Mouse (Mus musculus) embryo, embryonic 11.5 days (tissue): ENCODE data around the gene Mtpn.

Source experiments
- DNase-seq: peaks from one replicate; pipeline ENCODE4 v3.0.0-alpha.2; 2012; ENCODE audit warnings: low read depth, low spot score

The Mtpn gene

DNA sequence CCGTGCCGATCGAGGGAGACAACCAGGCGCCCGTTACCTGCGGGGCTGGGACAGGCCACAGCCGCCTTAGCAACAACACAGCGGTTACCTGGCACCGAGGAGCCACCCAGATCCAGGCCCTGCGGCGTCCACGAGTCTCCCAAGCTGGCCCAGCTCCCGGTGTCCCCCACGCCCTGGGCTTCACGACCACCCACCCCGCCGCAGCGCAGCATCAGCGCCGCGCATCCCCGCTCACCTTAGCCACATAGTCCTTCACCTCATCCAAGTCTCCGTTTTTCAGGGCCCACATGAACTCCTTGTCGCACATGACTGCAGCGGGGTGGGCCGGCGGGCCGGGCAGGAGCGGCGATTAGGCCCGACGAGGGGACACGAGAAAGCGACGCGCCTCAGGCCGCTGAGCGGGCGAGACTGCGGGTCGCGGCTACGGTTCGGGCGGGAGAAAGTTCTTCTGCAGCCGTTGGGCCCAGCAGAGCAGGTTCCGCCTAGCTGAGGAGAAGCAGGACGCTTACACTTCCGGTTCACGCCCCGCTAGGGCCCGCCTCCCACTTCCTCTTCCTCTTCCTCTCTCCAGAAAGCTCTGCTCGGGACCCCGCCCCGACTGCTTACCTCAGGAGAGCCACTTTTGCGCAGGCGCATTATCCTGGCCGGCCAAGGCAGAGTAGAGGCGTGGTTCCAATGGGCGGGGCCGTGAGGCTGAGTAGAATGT is at the start of gene Mtpn:
TSS of gene Mtpn (minus strand) at position 585 of the 706 bp plus-strand sequence.
- DNase-seq: peak; percentile 96

DNA sequence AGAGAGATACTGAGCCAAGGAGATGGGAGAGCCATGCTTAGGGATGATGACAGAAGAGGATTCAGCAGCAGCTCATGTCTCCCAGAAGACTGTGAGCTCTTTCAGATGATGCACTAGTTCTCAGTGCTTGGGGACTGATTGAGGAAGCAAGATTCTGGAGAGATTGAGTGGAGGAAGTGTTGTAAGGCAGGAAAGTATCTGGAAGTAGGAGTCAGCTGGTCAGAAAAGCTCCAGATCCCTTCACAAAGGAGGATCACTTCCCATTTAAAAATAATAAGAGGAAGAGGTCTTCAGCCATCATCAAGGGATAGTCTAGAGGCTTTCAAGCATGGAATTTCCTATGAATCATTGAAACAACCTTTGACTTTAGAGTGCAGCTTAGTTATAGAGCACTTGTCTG is 29.0 kb upstream of the Mtpn start:
- DNase-seq: no peak

DNA sequence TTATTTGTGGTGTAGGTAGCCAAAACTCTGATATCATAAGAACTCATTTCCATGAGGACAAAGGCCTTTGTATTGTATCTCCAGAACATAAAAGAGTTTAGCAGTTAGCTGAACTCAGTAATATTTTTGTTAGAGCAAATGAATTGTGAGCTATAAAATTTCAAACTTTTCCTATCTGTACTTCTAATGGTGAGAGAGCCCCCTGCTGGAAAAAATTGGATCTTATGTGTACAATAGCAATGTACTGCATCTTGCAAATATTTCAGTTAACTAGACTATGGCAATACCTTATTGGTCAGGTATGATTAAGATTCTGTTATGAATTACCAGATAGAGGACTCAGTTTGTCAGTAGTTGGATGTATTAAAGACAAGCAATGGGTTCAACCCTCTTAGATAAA is 28.1 kb upstream of the Mtpn start:
- peak; percentile 7 for DNase-seq

GRCm38 (mm10) chr6:35559950-35560349 is 20.3 kb upstream of the Mtpn start:
- DNase-seq: no peak

GRCm38 (mm10) chr6:35544352-35544751 is 4.7 kb upstream of the Mtpn start:
- DNase-seq: no peak

GRCm38 (mm10) chr6:35542656-35543400 is 3.1 kb upstream of the Mtpn start:
- DNase-seq: no peak

DNA sequence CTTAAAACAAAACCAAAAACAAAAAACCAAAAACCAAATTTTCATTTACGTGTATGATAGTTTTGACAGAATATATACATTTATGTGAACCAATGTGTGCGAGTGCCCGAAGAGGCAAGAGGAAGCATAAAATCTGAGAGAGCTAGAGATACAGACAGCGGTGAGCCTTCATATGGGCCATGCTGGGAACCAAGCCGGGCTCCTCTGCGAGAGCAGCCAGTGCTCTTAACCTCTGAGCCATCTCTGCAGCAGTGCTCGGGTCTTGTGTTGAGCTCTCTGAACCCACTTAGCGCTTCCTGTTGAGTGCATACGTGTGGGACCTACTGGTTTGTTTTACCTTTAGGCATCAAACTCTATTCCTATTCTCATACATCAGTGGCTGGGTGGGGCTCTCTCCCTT is 689 bp upstream of the Mtpn start:
- DNase-seq: no peak

DNA sequence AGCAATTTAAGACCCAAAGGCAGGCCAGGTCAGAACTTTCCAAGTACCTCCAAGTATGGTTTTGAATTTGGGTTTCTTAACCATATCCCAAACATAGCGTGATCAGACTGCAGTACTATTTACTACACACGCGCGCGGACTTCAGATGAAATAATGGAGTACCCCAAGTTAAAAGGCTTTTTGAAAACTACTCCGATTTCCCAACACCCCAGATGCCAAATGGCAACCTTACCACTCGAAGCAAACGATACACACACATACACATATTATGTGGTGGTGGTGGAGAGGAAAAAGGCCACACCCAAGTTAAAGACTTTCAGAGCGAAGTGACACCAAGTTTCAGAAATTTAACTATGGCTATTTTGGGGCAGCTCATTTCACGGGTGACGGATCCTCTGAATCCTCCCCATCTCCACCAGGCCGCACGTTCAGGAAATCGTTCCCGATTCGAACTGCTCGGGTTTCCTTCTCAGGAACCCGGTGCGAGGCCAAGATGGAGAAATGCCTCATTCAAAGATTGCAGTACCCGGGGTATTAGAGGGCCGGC is 858 bp downstream of the Mtpn start:
- peak; percentile 2 for DNase-seq

GRCm38 (mm10) chr6:35536021-35536420 is 3.7 kb downstream of the Mtpn start:
- DNase-seq: no peak

DNA sequence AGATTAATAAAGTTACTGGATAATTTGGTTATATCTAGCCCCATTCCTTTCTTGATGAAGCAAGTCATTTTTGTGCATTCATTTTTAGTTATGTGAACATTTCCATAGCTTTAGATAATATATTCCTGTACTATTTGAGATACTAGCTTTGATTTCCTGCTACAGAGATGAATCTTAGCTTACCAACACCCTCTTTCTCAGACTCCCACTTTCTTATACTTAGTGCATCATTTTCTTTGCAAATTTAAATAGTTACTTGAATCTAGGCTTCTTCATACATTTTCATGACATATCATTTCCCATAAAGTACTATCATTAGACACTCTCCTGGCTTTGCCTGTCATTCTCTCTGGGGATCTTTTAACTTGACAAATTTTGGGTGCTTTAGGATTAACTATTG is 26.3 kb downstream of the Mtpn start:
- DNase-seq: no peak

GRCm38 (mm10) chr6:35504781-35505180 is 34.9 kb downstream of the Mtpn start:
- no peak for DNase-seq

GRCm38 (mm10) chr6:35502904-35503303 is 36.8 kb downstream of the Mtpn start:
- no peak for DNase-seq

DNA sequence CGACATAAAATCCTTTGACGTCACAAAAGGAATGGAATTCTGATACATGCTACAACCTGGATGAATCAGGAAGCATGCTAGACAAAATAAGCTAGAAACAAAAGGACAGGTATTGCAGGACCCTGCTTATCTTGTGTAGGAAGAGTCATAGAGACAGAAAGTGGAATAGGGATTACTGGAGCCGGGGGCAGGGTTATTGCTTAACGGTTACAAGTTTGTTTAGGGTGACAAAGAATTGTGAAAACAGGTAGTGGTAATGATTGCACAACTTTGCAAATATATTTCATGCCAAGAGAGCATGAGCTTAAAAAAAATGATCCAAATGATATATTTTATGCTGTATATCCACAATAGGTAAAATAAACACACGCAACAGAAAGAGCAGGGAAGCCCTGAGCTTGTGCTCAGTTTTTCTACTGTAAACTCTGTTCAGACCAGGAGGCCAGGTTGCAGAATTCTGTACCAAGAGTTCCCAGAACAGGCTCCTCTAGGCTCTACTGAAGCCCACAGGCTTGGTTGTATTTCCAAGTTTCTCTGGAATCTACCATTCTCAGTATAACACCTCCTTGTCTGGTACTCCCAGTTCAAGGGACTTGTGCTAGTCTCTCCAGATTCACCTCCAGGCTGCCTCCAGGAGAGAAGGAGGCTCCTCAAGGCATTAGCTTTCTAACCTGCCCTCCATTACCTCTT is 39.6 kb downstream of the Mtpn start:
- no peak for DNase-seq

GRCm38 (mm10) chr6:35497406-35497805 is 42.3 kb downstream of the Mtpn start:
- no peak for DNase-seq

DNA sequence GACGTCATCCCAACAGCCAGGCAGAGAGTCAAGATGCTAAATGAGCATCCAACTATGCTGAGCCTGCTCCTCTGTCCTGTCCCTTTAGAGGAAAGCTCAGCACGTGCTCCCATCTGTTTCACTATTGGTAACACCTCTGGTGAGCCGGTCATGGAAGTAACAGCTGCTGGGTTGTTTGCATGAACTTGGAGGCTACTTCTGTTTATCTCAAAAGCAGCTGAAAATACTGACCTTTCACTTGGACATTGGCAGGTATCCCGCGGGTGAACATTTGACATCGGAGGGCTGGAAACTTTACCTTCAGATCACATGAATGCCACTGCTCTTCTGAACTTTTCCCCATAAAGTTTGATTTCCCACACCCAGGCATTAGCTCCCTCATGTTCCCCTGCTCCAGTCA is 45.8 kb downstream of the Mtpn start:
- DNase-seq: no peak

GRCm38 (mm10) chr6:35479651-35480335 is 59.9 kb downstream of the Mtpn start:
- no peak for DNase-seq

GRCm38 (mm10) chr6:35476830-35477229 is 62.9 kb downstream of the Mtpn start:
- no peak for DNase-seq

- no peak for DNase-seq
Observed at GRCm38 (mm10) chr6:35463450-35464395, 76.0 kb downstream of the Mtpn start.

- DNase-seq: no peak
Observed at GRCm38 (mm10) chr6:35462484-35462883, 77.2 kb downstream of the Mtpn start.
